In genomic region chr4:125203521-125203920, GRCm38 (mm10) we compare ENCODE assay signal across 35 mouse cellular contexts.
"Had no signal": no experiment of that assay in that cellular context is flagged by ENCODE, and none has a peak within 500 bp of the region (broad histone marks: within the 10 kb centered on the region; RNA-seq: fewer than 3 reads in every experiment).

No protein-coding gene starts in this region.

- H3K4me1 ChIP-seq: heart, embryonic 12.5 days; heart, embryonic 13.5 days; heart, embryonic 15.5 days; intestine, embryonic 15.5 days had no signal

- H3K9me3 ChIP-seq: heart, embryonic 12.5 days; heart, embryonic 13.5 days; heart, embryonic 15.5 days; hindbrain, embryonic 10.5 days; hindbrain, embryonic 12.5 days; hindbrain, embryonic 13.5 days; hindbrain, embryonic 15.5 days; intestine, embryonic 15.5 days; kidney, embryonic 15.5 days had no signal

- ATAC-seq: hindbrain, embryonic 16.5 days; hindbrain, postnatal 0 days; inflammation-experienced regulatory T-cells, adult 6 months; intestine, embryonic 15.5 days; intestine, embryonic 16.5 days; intestine, postnatal 0 days had no signal

- H3K27me3 ChIP-seq: intestine, embryonic 15.5 days had no signal

- DNase-seq: heart, postnatal 10 days; heart, postnatal 14 days; heart, postnatal 36 days; heart, postnatal 4 days; kidney, adult 11 months; kidney, adult 18-20 months; kidney, adult 2 months; kidney, adult 8-10 months; kidney, adult 9 months; kidney, postnatal 10 days; kidney, postnatal 14 days; kidney, postnatal 25 days; kidney, postnatal 36 days; kidney, postnatal 4 days; layer of hippocampus, adult 9-11 months; layer of hippocampus, postnatal 36 days had no signal

- H3K4me2 ChIP-seq: heart, embryonic 11.5 days; heart, embryonic 12.5 days; heart, embryonic 13.5 days; heart, embryonic 15.5 days; hindbrain, embryonic 12.5 days; hindbrain, embryonic 13.5 days; hindbrain, embryonic 14.5 days; hindbrain, embryonic 15.5 days; intestine, embryonic 15.5 days; kidney, embryonic 15.5 days had no signal

- H3K4me3 ChIP-seq: heart, embryonic 12.5 days; heart, embryonic 13.5 days; heart, embryonic 15.5 days; hindbrain, embryonic 10.5 days; hindbrain, embryonic 12.5 days; hindbrain, embryonic 13.5 days; hindbrain, embryonic 15.5 days; intestine, embryonic 15.5 days; kidney, embryonic 15.5 days; layer of hippocampus, adult 2 months; left cerebral cortex, adult 2 months had no signal

- H3K36me3 ChIP-seq: heart, embryonic 12.5 days; heart, embryonic 13.5 days; heart, embryonic 15.5 days; hindbrain, embryonic 10.5 days; hindbrain, embryonic 12.5 days; hindbrain, embryonic 13.5 days; hindbrain, embryonic 15.5 days; intestine, embryonic 15.5 days; kidney, embryonic 15.5 days had no signal

- H3K27ac ChIP-seq: heart, embryonic 13.5 days; heart, embryonic 15.5 days; hindbrain, embryonic 10.5 days; hindbrain, embryonic 12.5 days; hindbrain, embryonic 13.5 days; hindbrain, embryonic 14.5 days; hindbrain, embryonic 15.5 days; hindbrain, postnatal 0 days; intestine, embryonic 15.5 days; kidney, embryonic 15.5 days; kidney, postnatal 0 days; layer of hippocampus, adult 2 months; left cerebral cortex, adult 2 months had no signal

- H3K9ac ChIP-seq: heart, embryonic 12.5 days; heart, embryonic 13.5 days; heart, embryonic 15.5 days; hindbrain, embryonic 12.5 days; hindbrain, embryonic 13.5 days; hindbrain, embryonic 14.5 days; hindbrain, embryonic 15.5 days; intestine, embryonic 15.5 days; kidney, embryonic 15.5 days had no signal
